Mouse (Mus musculus) C2C12 (cell line): Measurements from ENCODE around the gene Ndufa11.

Source experiments
- CTCF ChIP-seq: IDR thresholded peaks from one replicate; pipeline ENCODE4 v1.5.1; 2011; ENCODE audit not compliant: control insufficient read depth, insufficient read depth, insufficient read length
- MAX ChIP-seq: IDR thresholded peaks from one replicate; pipeline ENCODE4 v1.6.1; 2011; ENCODE audit warnings: mild to moderate bottlenecking, control low read depth
- MYOG ChIP-seq: IDR thresholded peaks from one replicate; pipeline ENCODE4 v1.6.1; 2011; ENCODE audit not compliant: control insufficient read depth, insufficient read length; ENCODE audit errors: extremely low read depth

DNA sequence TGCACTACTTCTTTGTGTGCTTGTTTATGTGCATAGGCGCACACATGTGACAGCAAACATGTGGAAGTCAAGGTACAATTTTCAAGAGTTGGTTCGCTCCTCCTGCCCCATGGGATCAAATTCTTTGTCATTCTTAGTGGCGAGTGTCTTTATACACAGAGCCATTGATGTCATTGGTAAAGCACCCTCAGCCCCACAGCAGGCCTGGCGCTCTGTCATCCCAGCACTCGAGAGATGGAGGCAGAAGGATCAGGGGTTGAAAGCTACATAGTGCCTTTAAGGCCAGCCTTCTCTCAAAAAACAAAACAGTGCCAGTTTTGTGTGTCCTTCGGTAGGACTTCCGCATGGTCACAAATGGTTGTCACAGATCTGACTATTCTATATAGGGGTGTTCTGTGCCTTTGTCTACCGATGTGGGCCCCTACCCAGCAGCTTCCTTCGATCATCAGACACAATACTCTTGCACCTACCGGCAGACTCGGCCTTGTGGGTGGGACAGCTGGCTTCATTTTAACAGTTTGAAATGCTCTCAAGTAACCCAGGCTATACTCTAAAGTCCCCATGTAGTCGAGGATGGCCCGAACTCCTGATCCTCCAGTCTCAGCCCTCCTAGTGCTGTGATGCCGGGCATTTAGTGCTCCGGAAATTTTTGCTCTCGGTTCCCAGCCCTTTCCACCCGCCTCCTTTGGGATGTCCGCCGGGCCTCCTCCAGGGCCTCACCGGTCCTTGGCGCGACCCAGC is 1.5 kb upstream of the Ndufa11 start:
- TF ChIP-seq CTCF = no peak
- no peak for TF ChIP-seq MAX
- no peak for TF ChIP-seq MYOG
